Mouse (Mus musculus): Measurements from ENCODE around the gene Zmynd8. TPM values are rescaled to one million over a fixed set of nuclear protein-coding genes. Genes with fewer than 3 reads are reported as not detected.

Zmynd8 gene
- polyA plus RNA-seq, 1 experiment: 20.7 TPM

DNA sequence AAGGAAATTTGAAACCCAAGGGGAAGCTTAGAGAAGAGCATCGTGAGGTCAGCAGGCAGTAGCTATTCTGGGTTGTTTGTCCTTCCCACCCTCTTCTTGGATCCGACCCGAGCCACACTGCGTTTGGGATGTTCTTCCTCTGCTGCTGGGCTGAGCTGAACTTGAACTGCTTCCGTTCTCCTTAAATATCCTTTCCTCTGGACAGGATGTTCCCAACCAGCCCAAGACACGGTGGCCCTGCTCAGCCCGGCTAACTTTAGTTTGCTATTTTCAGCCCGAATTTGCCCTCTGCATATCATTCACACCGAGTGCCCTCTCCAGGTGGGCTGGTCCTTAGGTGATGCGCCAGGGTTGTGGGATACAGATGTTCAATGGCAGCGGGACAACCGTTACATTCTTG is 37.3 kb upstream of the Zmynd8 start:
- no peaks in the 10 kb centered on the region for H3K79me2 ChIP-seq (ENCODE audit: control insufficient read depth, insufficient read depth)
- H3K27me3 ChIP-seq (ENCODE audit: control insufficient read depth, insufficient read depth, insufficient read length): no peaks in the 10 kb centered on the region
- H3K4me3 ChIP-seq (ENCODE audit: insufficient read depth, poor library complexity, severe bottlenecking): no peak overlapping the region
- TF ChIP-seq MYOG (IDR thresholded peaks at IDR 0.05; ENCODE audit: control insufficient read depth, extremely low read depth, insufficient read length) (no peak), USF1 (IDR thresholded peaks at IDR 0.05; ENCODE audit: low read depth) (no peak), CEBPB (IDR thresholded peaks at IDR 0.05; ENCODE audit: low read depth) (no peak), FOSL1 (IDR thresholded peaks at IDR 0.05; ENCODE audit: insufficient read depth, low read length, poor library complexity, severe bottlenecking) (no peak), MYOD1 (IDR thresholded peaks at IDR 0.05; ENCODE audit: control insufficient read depth, insufficient read length, low read depth) (no peak)
- no peaks in the 10 kb centered on the region for H3K79me3 ChIP-seq (ENCODE audit: low read depth)
- no peak overlapping the region for H3ac ChIP-seq (ENCODE audit: control insufficient read depth, insufficient read length, low read depth)
- no peaks in the 10 kb centered on the region for H3K36me3 ChIP-seq (ENCODE audit: control insufficient read depth, insufficient read depth)

DNA sequence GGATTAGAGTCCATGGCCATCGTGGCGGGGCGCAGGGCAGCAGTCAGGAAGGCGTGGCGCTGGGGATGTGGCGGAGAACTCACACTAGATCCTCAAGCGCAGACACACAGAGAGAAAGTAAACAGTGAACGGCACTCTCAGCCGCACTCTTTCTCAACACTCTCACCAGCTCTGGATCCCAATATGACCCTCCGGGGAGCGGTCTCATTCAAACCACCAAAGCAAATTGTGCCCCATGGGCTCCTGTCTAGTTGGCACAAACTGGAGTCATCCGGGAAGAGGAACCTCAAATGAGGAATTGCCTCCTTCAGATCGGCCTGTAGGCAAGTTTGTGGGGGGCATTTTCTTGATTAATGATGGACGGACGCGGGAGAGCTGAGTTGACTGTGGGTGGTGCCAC is 28.9 kb upstream of the Zmynd8 start:
- no peak overlapping the region for H3K4me3 ChIP-seq (ENCODE audit: insufficient read depth, poor library complexity, severe bottlenecking)
- H3K79me3 ChIP-seq (ENCODE audit: low read depth): no peaks in the 10 kb centered on the region
- no peak overlapping the region for H3ac ChIP-seq (ENCODE audit: control insufficient read depth, insufficient read length, low read depth)
- no peaks in the 10 kb centered on the region for H3K27me3 ChIP-seq (ENCODE audit: control insufficient read depth, insufficient read depth, insufficient read length)
- H3K79me2 ChIP-seq (ENCODE audit: control insufficient read depth, insufficient read depth): no peaks in the 10 kb centered on the region
- TF ChIP-seq MAX (IDR thresholded peaks at IDR 0.05) (no peak), CTCF (IDR thresholded peaks at IDR 0.05; ENCODE audit: control insufficient read depth, insufficient read depth, insufficient read length) (no peak), CEBPB (IDR thresholded peaks at IDR 0.05; ENCODE audit: low read depth) (no peak), FOSL1 (IDR thresholded peaks at IDR 0.05; ENCODE audit: insufficient read depth, low read length, poor library complexity, severe bottlenecking) (no peak), MYOG (IDR thresholded peaks at IDR 0.05; ENCODE audit: control insufficient read depth, extremely low read depth, insufficient read length) (no peak), USF1 (IDR thresholded peaks at IDR 0.05; ENCODE audit: low read depth) (no peak), MYOD1 (IDR thresholded peaks at IDR 0.05; ENCODE audit: control insufficient read depth, insufficient read length, low read depth) (no peak)
- H3K36me3 ChIP-seq (ENCODE audit: control insufficient read depth, insufficient read depth): no peaks in the 10 kb centered on the region

GRCm38 (mm10) chr2:165926191-165926590 is 27.4 kb upstream of the Zmynd8 start:
- no peaks in the 10 kb centered on the region for H3K79me2 ChIP-seq (ENCODE audit: control insufficient read depth, insufficient read depth)
- no peak overlapping the region for H3ac ChIP-seq (ENCODE audit: control insufficient read depth, insufficient read length, low read depth)
- H3K27me3 ChIP-seq (ENCODE audit: control insufficient read depth, insufficient read depth, insufficient read length): no peaks in the 10 kb centered on the region
- H3K4me3 ChIP-seq (ENCODE audit: insufficient read depth, poor library complexity, severe bottlenecking): no peak overlapping the region
- H3K79me3 ChIP-seq (ENCODE audit: low read depth): no peaks in the 10 kb centered on the region
- no peaks in the 10 kb centered on the region for H3K36me3 ChIP-seq (ENCODE audit: control insufficient read depth, insufficient read depth)
- no peak for TF ChIP-seq FOSL1 (IDR thresholded peaks at IDR 0.05; ENCODE audit: insufficient read depth, low read length, poor library complexity, severe bottlenecking)
- no peak for TF ChIP-seq MAX (IDR thresholded peaks at IDR 0.05)
- TF ChIP-seq CTCF (IDR thresholded peaks at IDR 0.05; ENCODE audit: control insufficient read depth, insufficient read depth, insufficient read length): no peak
- no peak for TF ChIP-seq USF1 (IDR thresholded peaks at IDR 0.05; ENCODE audit: low read depth)

DNA sequence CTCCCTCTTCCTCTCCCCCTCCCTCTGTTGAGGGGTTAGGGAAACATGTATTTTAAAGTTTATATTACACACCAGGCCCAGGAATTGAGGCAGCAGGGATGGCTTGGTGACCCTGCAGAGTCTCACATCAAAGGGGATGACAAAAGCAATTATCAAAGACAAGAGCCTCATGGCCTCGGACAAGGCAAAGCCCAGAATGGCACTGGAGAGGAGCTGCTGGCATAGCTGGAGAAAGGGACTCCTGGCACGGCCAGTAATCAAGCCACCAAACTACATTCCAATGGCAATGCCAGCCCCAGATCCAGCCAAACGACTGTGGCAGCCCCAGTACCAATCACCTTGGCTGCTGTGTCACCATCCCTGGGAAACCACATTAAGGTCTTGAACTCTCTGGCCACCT is 26.3 kb upstream of the Zmynd8 start:
- Histone ChIP-seq H3K36me3 (ENCODE audit: control insufficient read depth, insufficient read depth) (no peaks in the 10 kb centered on the region), H3ac (ENCODE audit: control insufficient read depth, insufficient read length, low read depth) (no peak overlapping the region), H3K79me3 (ENCODE audit: low read depth) (no peaks in the 10 kb centered on the region), H3K79me2 (ENCODE audit: control insufficient read depth, insufficient read depth) (no peaks in the 10 kb centered on the region), H3K4me3 (ENCODE audit: insufficient read depth, poor library complexity, severe bottlenecking) (no peak overlapping the region), H3K27me3 (ENCODE audit: control insufficient read depth, insufficient read depth, insufficient read length) (no peaks in the 10 kb centered on the region)
- TF ChIP-seq USF1 (IDR thresholded peaks at IDR 0.05; ENCODE audit: low read depth): no peak
- no peak for TF ChIP-seq CEBPB (IDR thresholded peaks at IDR 0.05; ENCODE audit: low read depth)
- TF ChIP-seq MAX (IDR thresholded peaks at IDR 0.05): no peak
- TF ChIP-seq FOSL1 (IDR thresholded peaks at IDR 0.05; ENCODE audit: insufficient read depth, low read length, poor library complexity, severe bottlenecking): no peak
- no peak for TF ChIP-seq CTCF (IDR thresholded peaks at IDR 0.05; ENCODE audit: control insufficient read depth, insufficient read depth, insufficient read length)
- no peak for TF ChIP-seq MYOG (IDR thresholded peaks at IDR 0.05; ENCODE audit: control insufficient read depth, extremely low read depth, insufficient read length)
- no peak for TF ChIP-seq MYOD1 (IDR thresholded peaks at IDR 0.05; ENCODE audit: control insufficient read depth, insufficient read length, low read depth)

GRCm38 (mm10) chr2:165924695-165925094 is 25.9 kb upstream of the Zmynd8 start:
- Histone ChIP-seq H3K79me3 (ENCODE audit: low read depth) (no peaks in the 10 kb centered on the region), H3K79me2 (ENCODE audit: control insufficient read depth, insufficient read depth) (no peaks in the 10 kb centered on the region), H3K36me3 (ENCODE audit: control insufficient read depth, insufficient read depth) (no peaks in the 10 kb centered on the region), H3K4me3 (ENCODE audit: insufficient read depth, poor library complexity, severe bottlenecking) (no peak overlapping the region), H3ac (ENCODE audit: control insufficient read depth, insufficient read length, low read depth) (no peak overlapping the region), H3K27me3 (ENCODE audit: control insufficient read depth, insufficient read depth, insufficient read length) (no peaks in the 10 kb centered on the region)
- TF ChIP-seq CTCF (IDR thresholded peaks at IDR 0.05; ENCODE audit: control insufficient read depth, insufficient read depth, insufficient read length) (no peak), FOSL1 (IDR thresholded peaks at IDR 0.05; ENCODE audit: insufficient read depth, low read length, poor library complexity, severe bottlenecking) (no peak), USF1 (IDR thresholded peaks at IDR 0.05; ENCODE audit: low read depth) (no peak), MYOD1 (IDR thresholded peaks at IDR 0.05; ENCODE audit: control insufficient read depth, insufficient read length, low read depth) (no peak), MYOG (IDR thresholded peaks at IDR 0.05; ENCODE audit: control insufficient read depth, extremely low read depth, insufficient read length) (no peak), CEBPB (IDR thresholded peaks at IDR 0.05; ENCODE audit: low read depth) (no peak), MAX (IDR thresholded peaks at IDR 0.05) (no peak)

DNA sequence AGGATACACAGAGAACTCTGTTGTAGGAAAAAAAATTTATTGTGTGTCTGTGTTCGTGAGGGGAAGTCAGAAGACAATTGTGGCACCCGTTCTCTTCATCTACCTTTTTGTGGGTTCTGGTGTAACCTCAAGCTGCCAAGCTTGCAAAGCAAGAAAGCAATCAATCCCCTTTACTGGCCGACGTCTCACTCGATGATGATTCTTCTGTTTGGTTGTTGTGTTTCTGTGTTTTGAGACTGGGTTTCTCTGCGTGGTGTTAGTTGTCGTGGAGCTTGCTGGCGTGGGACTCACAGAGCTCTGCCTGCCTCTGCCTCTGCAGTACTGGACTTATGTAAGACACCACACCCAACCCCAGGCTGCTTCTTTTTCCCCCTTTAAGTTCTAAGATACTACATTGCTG is 24.9 kb upstream of the Zmynd8 start:
- Histone ChIP-seq H3ac (ENCODE audit: control insufficient read depth, insufficient read length, low read depth) (no peak overlapping the region), H3K36me3 (ENCODE audit: control insufficient read depth, insufficient read depth) (no peaks in the 10 kb centered on the region), H3K79me3 (ENCODE audit: low read depth) (no peaks in the 10 kb centered on the region), H3K4me3 (ENCODE audit: insufficient read depth, poor library complexity, severe bottlenecking) (no peak overlapping the region), H3K27me3 (ENCODE audit: control insufficient read depth, insufficient read depth, insufficient read length) (no peaks in the 10 kb centered on the region), H3K79me2 (ENCODE audit: control insufficient read depth, insufficient read depth) (no peaks in the 10 kb centered on the region)
- TF ChIP-seq USF1 (IDR thresholded peaks at IDR 0.05; ENCODE audit: low read depth): no peak
- no peak for TF ChIP-seq CEBPB (IDR thresholded peaks at IDR 0.05; ENCODE audit: low read depth)
- no peak for TF ChIP-seq FOSL1 (IDR thresholded peaks at IDR 0.05; ENCODE audit: insufficient read depth, low read length, poor library complexity, severe bottlenecking)
- TF ChIP-seq CTCF (IDR thresholded peaks at IDR 0.05; ENCODE audit: control insufficient read depth, insufficient read depth, insufficient read length): no peak
